Mouse (Mus musculus) MEL (cell line): ENCODE measurements at regions not wholly inside any gene's neighbourhood (a gene's known extent, or its start where the extent isn't known, plus 50 kb on each side); places are given as distances from the start of the nearest gene placed in this dataset.

Experiments used
- DNase-seq: peaks from one replicate; pipeline ENCODE4 v3.0.0; 2011; ENCODE audit warnings: low read depth, low spot score
- H3K27ac ChIP-seq: 2 replicates; pipeline ENCODE4 v1.5.1; 2012; ENCODE audit warnings: low read depth, mild to moderate bottlenecking, control low read depth, low read length, moderate library complexity; ENCODE audit not compliant: control insufficient read depth
- H3K27me3 ChIP-seq, 2 experiments: fragments of 150-350 bp in 1 of 2; sonication (generic) in 1 of 2; 2 replicates each; pipeline ENCODE4 v1.6.1; 2012; ENCODE audit warnings: low read length in 2 of 2, mild to moderate bottlenecking in 2 of 2, improper control_type of control experiment in 1 of 2, moderate library complexity in 1 of 2; ENCODE audit not compliant: insufficient read depth in 2 of 2, control insufficient read depth in 1 of 2
- H3K36me3 ChIP-seq, 2 experiments: 2 replicates each; pipeline ENCODE4 v1.6.1; 2012 to 2014; ENCODE audit warnings: low read length in 2 of 2, improper control_type of control experiment in 1 of 2, inconsistent platforms in 1 of 2, mild to moderate bottlenecking in 1 of 2; ENCODE audit not compliant: insufficient read depth in 2 of 2, control insufficient read depth in 1 of 2
- H3K4me1 ChIP-seq, 2 experiments: fragments of 150-350 bp in 1 of 2; sonication (generic) in 1 of 2; 2 replicates each; pipeline ENCODE4 v1.6.1; 2012; ENCODE audit warnings: low read length in 2 of 2, improper control_type of control experiment in 1 of 2, mild to moderate bottlenecking in 1 of 2; ENCODE audit not compliant: insufficient read depth in 2 of 2, control insufficient read depth in 1 of 2
- H3K4me3 ChIP-seq, 2 experiments: fragments of 150-350 bp in 1 of 2; sonication (generic) in 1 of 2; 2 replicates each; pipeline ENCODE4 v1.5.1; 2012; ENCODE audit warnings: low read depth in 2 of 2, low read length in 2 of 2, mild to moderate bottlenecking in 2 of 2, moderate library complexity in 2 of 2, control low read depth in 1 of 2, improper control_type of control experiment in 1 of 2; ENCODE audit not compliant: control insufficient read depth in 1 of 2, insufficient read depth in 1 of 2
- H3K79me2 ChIP-seq: 2 replicates; pipeline ENCODE4 v1.6.1; 2012; ENCODE audit warnings: mild to moderate bottlenecking, low read length, moderate library complexity; ENCODE audit not compliant: control insufficient read depth, poor library complexity, insufficient read depth
- H3K9ac ChIP-seq: 2 replicates; pipeline ENCODE4 v1.6.1; 2012; ENCODE audit warnings: low read depth, mild to moderate bottlenecking, control low read depth, low read length, moderate library complexity; ENCODE audit not compliant: control insufficient read depth, poor library complexity, severe bottlenecking
- H3K9me3 ChIP-seq: fragments of 150-350 bp; sonication (generic); replicated peaks from 2 replicates; pipeline ENCODE4 v1.6.1; 2012; ENCODE audit warnings: mild to moderate bottlenecking, low read length, improper control_type of control experiment, moderate library complexity; ENCODE audit not compliant: insufficient read depth
- BHLHE40 ChIP-seq: IDR thresholded peaks from 2 replicates; pipeline ENCODE4 v1.6.1; 2012; ENCODE audit warnings: low read depth, mild to moderate bottlenecking, inconsistent platforms, low read length, improper control_type of control experiment, borderline replicate concordance
- CHD2 ChIP-seq: IDR thresholded peaks from 2 replicates; pipeline ENCODE4 v1.6.1; 2011; ENCODE audit warnings: low read length, improper control_type of control experiment
- E2F4 ChIP-seq: IDR thresholded peaks from 2 replicates; pipeline ENCODE4 v1.6.1; 2011; ENCODE audit warnings: low read depth, low read length, improper control_type of control experiment, borderline replicate concordance
- ELF1 ChIP-seq: IDR thresholded peaks from 2 replicates; pipeline ENCODE4 v1.6.1; 2014; ENCODE audit warnings: low read depth, mild to moderate bottlenecking, inconsistent platforms, low read length, improper control_type of control experiment, moderate library complexity
- EP300 ChIP-seq, 2 experiments: IDR thresholded peaks; 2 replicates each; pipeline ENCODE4 v1.6.1; 2011; ENCODE audit warnings: improper control_type of control experiment in 2 of 2, low read length in 2 of 2, low read depth in 1 of 2, mild to moderate bottlenecking in 1 of 2
- JUND ChIP-seq: IDR thresholded peaks from 2 replicates; pipeline ENCODE4 v1.6.1; 2011; ENCODE audit warnings: low read depth, mild to moderate bottlenecking, improper control_type of control experiment, low read length
- MAX ChIP-seq: IDR thresholded peaks from 2 replicates; pipeline ENCODE4 v1.6.1; 2011; ENCODE audit warnings: low read length, improper control_type of control experiment
- MEF2A ChIP-seq: IDR thresholded peaks from 2 replicates; pipeline ENCODE4 v1.6.1; 2014; ENCODE audit warnings: low read depth, mild to moderate bottlenecking, inconsistent platforms, low read length, improper control_type of control experiment; ENCODE audit not compliant: poor library complexity, insufficient replicate concordance, severe bottlenecking; ENCODE audit errors: extremely low read depth
- MXI1 ChIP-seq: IDR thresholded peaks from 2 replicates; pipeline ENCODE4 v1.6.1; 2011; ENCODE audit warnings: mild to moderate bottlenecking, low read depth, low read length, improper control_type of control experiment
- MYB ChIP-seq: IDR thresholded peaks from 2 replicates; pipeline ENCODE4 v1.6.1; 2011; ENCODE audit warnings: mild to moderate bottlenecking, low read depth, low read length, improper control_type of control experiment
- MYC ChIP-seq: IDR thresholded peaks from 2 replicates; pipeline ENCODE4 v1.6.1; 2011; ENCODE audit warnings: low read depth, mild to moderate bottlenecking, low read length, improper control_type of control experiment, moderate library complexity
- NELFE ChIP-seq: IDR thresholded peaks from 2 replicates; pipeline ENCODE4 v1.6.1; 2011; ENCODE audit warnings: low read depth, low read length, improper control_type of control experiment
- POLR2AphosphoS2 ChIP-seq: IDR thresholded peaks from 2 replicates; pipeline ENCODE4 v1.6.1; 2011; ENCODE audit warnings: low read length, improper control_type of control experiment
- RCOR1 ChIP-seq: IDR thresholded peaks from 2 replicates; pipeline ENCODE4 v1.6.1; 2012; ENCODE audit warnings: low read depth, mild to moderate bottlenecking, inconsistent platforms, low read length, improper control_type of control experiment
- SIN3A ChIP-seq: IDR thresholded peaks from 2 replicates; pipeline ENCODE4 v1.6.1; 2012; ENCODE audit warnings: low read length, improper control_type of control experiment, inconsistent platforms
- TCF12 ChIP-seq: IDR thresholded peaks from 2 replicates; pipeline ENCODE4 v1.6.1; 2014; ENCODE audit warnings: low read depth, mild to moderate bottlenecking, inconsistent platforms, low read length, improper control_type of control experiment, moderate library complexity
- UBTF ChIP-seq: IDR thresholded peaks from 2 replicates; pipeline ENCODE4 v1.6.1; 2012; ENCODE audit warnings: low read depth, mild to moderate bottlenecking, inconsistent platforms, low read length, improper control_type of control experiment, moderate library complexity, borderline replicate concordance; ENCODE audit not compliant: insufficient read depth
- USF1 ChIP-seq: IDR thresholded peaks from 2 replicates; pipeline ENCODE4 v1.6.1; 2014; ENCODE audit warnings: low read depth, mild to moderate bottlenecking, inconsistent platforms, low read length, improper control_type of control experiment, moderate library complexity
- USF2 ChIP-seq, 2 experiments: IDR thresholded peaks; 2 replicates each; pipeline ENCODE4 v1.6.1; 2011 to 2012; ENCODE audit warnings: improper control_type of control experiment in 2 of 2, low read length in 2 of 2, borderline replicate concordance in 1 of 2, inconsistent platforms in 1 of 2, low read depth in 1 of 2, mild to moderate bottlenecking in 1 of 2; ENCODE audit not compliant: insufficient read depth in 1 of 2
- ZKSCAN1 ChIP-seq: IDR thresholded peaks from 2 replicates; pipeline ENCODE4 v1.6.1; 2012; ENCODE audit warnings: low read depth, mild to moderate bottlenecking, inconsistent platforms, low read length, improper control_type of control experiment, moderate library complexity
- ZNF384 ChIP-seq: IDR thresholded peaks from 2 replicates; pipeline ENCODE4 v1.6.1; 2012; ENCODE audit warnings: low read depth, mild to moderate bottlenecking, inconsistent platforms, low read length, improper control_type of control experiment

DNA sequence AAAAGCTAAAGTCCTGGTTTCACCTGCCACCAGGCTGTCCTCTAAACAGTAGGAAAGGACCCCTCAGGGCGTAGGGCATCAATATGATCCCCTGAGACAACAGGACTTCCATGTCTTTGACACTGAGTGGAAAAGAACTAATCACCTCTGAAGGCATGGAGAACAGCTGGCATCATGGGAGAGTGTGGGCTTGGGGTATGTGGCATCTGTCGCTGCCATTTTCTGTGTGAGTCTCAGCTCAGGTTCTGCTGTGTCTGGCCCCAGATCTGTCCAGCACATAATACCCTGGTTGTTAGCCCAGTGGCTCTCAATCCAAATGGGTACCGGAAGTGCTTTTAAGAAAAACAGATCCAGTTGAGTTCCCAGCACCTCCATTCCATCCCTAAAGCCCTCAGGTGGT lies 101.3 kb downstream of the Ephb3 start:
- Histone ChIP-seq H3K27ac (no peak overlapping the region), H3K9ac (no peak overlapping the region), H3K27me3 (no peaks in the 10 kb centered on the region; a peak in 1 of 4 replicates), H3K36me3 (no peaks in the 10 kb centered on the region), H3K9me3 (no peaks in the 10 kb centered on the region), H3K4me1 (peaks cover 3 to 4% of the 10 kb centered on the region in 2 experiments; a peak in 3 of 4 replicates), H3K79me2 (no peaks in the 10 kb centered on the region), H3K4me3 (no peak overlapping the region)
- no peak for DNase-seq
- TF ChIP-seq CHD2: no peak
- TF ChIP-seq SIN3A: no peak
- TF ChIP-seq ZNF384: no peak
- no peak for TF ChIP-seq TCF12
- TF ChIP-seq E2F4: no peak
- no peak for TF ChIP-seq POLR2AphosphoS2
- TF ChIP-seq MYC: no peak
- no peak for TF ChIP-seq JUND
- TF ChIP-seq MEF2A: no peak
- TF ChIP-seq UBTF: no peak
- TF ChIP-seq ELF1: no peak
- TF ChIP-seq MYB: no peak
- no peak for TF ChIP-seq USF1
- TF ChIP-seq USF2 (IDR thresholded peaks at IDR 0.05; ENCODE audit: borderline replicate concordance in 1 of 2, insufficient read depth in 1 of 2, low read depth in 1 of 2, low read length in 2 of 2): no peak
- TF ChIP-seq MXI1: no peak

DNA sequence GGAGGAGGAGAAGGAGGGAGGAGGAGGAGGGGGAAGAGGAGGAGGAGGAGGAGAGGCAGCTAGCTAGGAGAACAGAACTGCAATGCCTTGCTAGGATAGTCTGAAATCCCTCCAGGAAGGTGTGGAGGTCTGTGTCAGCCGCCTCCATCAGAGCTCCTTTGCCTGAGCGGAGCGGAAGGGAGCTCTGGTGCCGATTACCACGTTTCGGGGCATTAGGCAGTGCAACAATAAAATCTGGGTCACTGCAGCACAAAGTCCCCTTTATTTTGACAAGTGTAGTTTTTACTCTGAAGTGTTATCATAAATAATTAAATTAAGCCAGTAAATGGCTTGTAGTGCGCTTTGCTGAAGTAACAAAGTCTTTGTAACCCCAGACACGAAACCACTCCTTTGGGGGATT lies 104.0 kb downstream of the Ephb3 start:
- peaks cover 3 to 4% of the 10 kb centered on the region in 2 experiments; a peak in 3 of 4 replicates for H3K27me3 ChIP-seq
- H3K9ac ChIP-seq: no peak overlapping the region
- H3K36me3 ChIP-seq: no peaks in the 10 kb centered on the region
- DNase-seq: no peak
- no peaks in the 10 kb centered on the region for H3K9me3 ChIP-seq
- H3K4me1 ChIP-seq: peaks cover 3 to 4% of the 10 kb centered on the region in 2 experiments; a peak in 3 of 4 replicates
- TF ChIP-seq MYB: no peak
- no peak for TF ChIP-seq E2F4
- no peak for TF ChIP-seq BHLHE40
- TF ChIP-seq EP300 (IDR thresholded peaks at IDR 0.05; ENCODE audit: low read depth in 1 of 2, low read length in 2 of 2): no peak
- TF ChIP-seq MYC: no peak
- TF ChIP-seq MAX: no peak
- no peak for TF ChIP-seq CHD2
- no peak for TF ChIP-seq NELFE
- no peak for TF ChIP-seq USF1
- no peak for TF ChIP-seq RCOR1
- TF ChIP-seq TCF12: no peak
- TF ChIP-seq ZKSCAN1: no peak
- TF ChIP-seq, all 39 proteins: peak for 0
- Histone ChIP-seq H3K79me2 (no peaks in the 10 kb centered on the region), H3K4me3 (no peak overlapping the region), H3K27ac (no peak overlapping the region)
